Mouse (Mus musculus): ENCODE measurements around the gene Ndufa8. TPM values are rescaled to one million over a fixed set of nuclear protein-coding genes. Genes with fewer than 3 reads are reported as not detected.

Gene Ndufa8
- polyA plus RNA-seq, 1 experiment from 2014 or later = 259 TPM

GRCm38 (mm10) chr2:36085041-36085440 is 35.8 kb upstream of the Ndufa8 start:
- WGBS = 89% methylated on average over 1 of the region's 1 CpGs

GRCm38 (mm10) chr2:36082802-36083580 is 33.8 kb upstream of the Ndufa8 start:
- Histone ChIP-seq H3K27ac (ENCODE audit: low read length) (no peak overlapping the region), H3K27me3 (ENCODE audit: control insufficient read depth, insufficient read depth, low read length) (peaks cover 8% of the 10 kb centered on the region), H3K9ac (ENCODE audit: low read length) (no peak overlapping the region), H3K36me3 (ENCODE audit: control insufficient read depth, insufficient read depth, low read length) (no peaks in the 10 kb centered on the region), H3K4me3 (replicated peaks; ENCODE audit: low read length) (no peak overlapping the region), H3K4me2 (ENCODE audit: low read depth, low read length) (no peak overlapping the region), H3K9me3 (replicated peaks; ENCODE audit: control insufficient read depth, low read length) (no peaks in the 10 kb centered on the region), H3K4me1 (ENCODE audit: control insufficient read depth, insufficient read depth, low read length) (no peaks in the 10 kb centered on the region)
- WGBS = 80% methylated on average over 9 of the region's 9 CpGs
- no peak for ATAC-seq (ENCODE audit: insufficient read depth, low FRiP score)

More at GRCm38 (mm10) chr2:36085041-36085440, 35.8 kb upstream of the Ndufa8 start:
- Histone ChIP-seq H3K4me3 (replicated peaks; ENCODE audit: low read length) (no peak overlapping the region), H3K9me3 (replicated peaks; ENCODE audit: control insufficient read depth, low read length) (no peaks in the 10 kb centered on the region), H3K4me2 (ENCODE audit: low read depth, low read length) (no peak overlapping the region), H3K27me3 (ENCODE audit: control insufficient read depth, insufficient read depth, low read length) (peaks cover 24% of the 10 kb centered on the region), H3K36me3 (ENCODE audit: control insufficient read depth, insufficient read depth, low read length) (no peaks in the 10 kb centered on the region), H3K27ac (ENCODE audit: low read length) (no peak overlapping the region), H3K4me1 (ENCODE audit: control insufficient read depth, insufficient read depth, low read length) (no peaks in the 10 kb centered on the region), H3K9ac (ENCODE audit: low read length) (no peak overlapping the region)
- no peak for ATAC-seq (ENCODE audit: insufficient read depth, low FRiP score)

GRCm38 (mm10) chr2:36081446-36081845 is 32.2 kb upstream of the Ndufa8 start:
- Histone ChIP-seq H3K9me3 (replicated peaks; ENCODE audit: control insufficient read depth, low read length) (no peaks in the 10 kb centered on the region), H3K9ac (ENCODE audit: low read length) (no peak overlapping the region), H3K27me3 (ENCODE audit: control insufficient read depth, insufficient read depth, low read length) (no peaks in the 10 kb centered on the region), H3K36me3 (ENCODE audit: control insufficient read depth, insufficient read depth, low read length) (no peaks in the 10 kb centered on the region), H3K4me1 (ENCODE audit: control insufficient read depth, insufficient read depth, low read length) (peaks cover 7% of the 10 kb centered on the region), H3K27ac (ENCODE audit: low read length) (no peak overlapping the region), H3K4me3 (replicated peaks; ENCODE audit: low read length) (no peak overlapping the region), H3K4me2 (ENCODE audit: low read depth, low read length) (no peak overlapping the region)
- ATAC-seq (ENCODE audit: insufficient read depth, low FRiP score) = peak; percentile 62; the same call in 1 of the 2 replicates
- WGBS = 12% methylated on average over 9 of the region's 9 CpGs

GRCm38 (mm10) chr2:36077160-36077761 is 28.1 kb upstream of the Ndufa8 start:
- H3K4me3 ChIP-seq (replicated peaks; ENCODE audit: low read length) = no peak overlapping the region
- H3K36me3 ChIP-seq (ENCODE audit: control insufficient read depth, insufficient read depth, low read length) = no peaks in the 10 kb centered on the region
- H3K9me3 ChIP-seq (replicated peaks; ENCODE audit: control insufficient read depth, low read length) = no peaks in the 10 kb centered on the region
- no peaks in the 10 kb centered on the region for H3K27me3 ChIP-seq (ENCODE audit: control insufficient read depth, insufficient read depth, low read length)
- no peak overlapping the region for H3K9ac ChIP-seq (ENCODE audit: low read length)
- no peak for ATAC-seq (ENCODE audit: insufficient read depth, low FRiP score)
- H3K4me2 ChIP-seq (ENCODE audit: low read depth, low read length) = 0 out of 2 replicates have a peak overlapping the region, but pooled peaks have one; percentile 5
- no peak overlapping the region for H3K27ac ChIP-seq (ENCODE audit: low read length)
- 13% methylated on average over 11 of the region's 11 CpGs for WGBS
- H3K4me1 ChIP-seq (ENCODE audit: control insufficient read depth, insufficient read depth, low read length) = peaks cover 7% of the 10 kb centered on the region

- H3K4me3 ChIP-seq (replicated peaks; ENCODE audit: low read length) = no peak overlapping the region
- no peak overlapping the region for H3K9ac ChIP-seq (ENCODE audit: low read length)
Measured at GRCm38 (mm10) chr2:36075210-36075609, 26.0 kb upstream of the Ndufa8 start.

GRCm38 (mm10) chr2:36073781-36074180 is 24.6 kb upstream of the Ndufa8 start:
- no peaks in the 10 kb centered on the region for H3K36me3 ChIP-seq (ENCODE audit: control insufficient read depth, insufficient read depth, low read length)
- H3K4me1 ChIP-seq (ENCODE audit: control insufficient read depth, insufficient read depth, low read length) = peaks cover 7% of the 10 kb centered on the region
- no peak overlapping the region for H3K4me2 ChIP-seq (ENCODE audit: low read depth, low read length)
- 66% methylated on average over 3 of the region's 3 CpGs for WGBS
- H3K4me3 ChIP-seq (replicated peaks; ENCODE audit: low read length) = no peak overlapping the region
- no peak overlapping the region for H3K27ac ChIP-seq (ENCODE audit: low read length)
- no peaks in the 10 kb centered on the region for H3K27me3 ChIP-seq (ENCODE audit: control insufficient read depth, insufficient read depth, low read length)
- no peak overlapping the region for H3K9ac ChIP-seq (ENCODE audit: low read length)
- ATAC-seq (ENCODE audit: insufficient read depth, low FRiP score) = no peak
- no peaks in the 10 kb centered on the region for H3K9me3 ChIP-seq (replicated peaks; ENCODE audit: control insufficient read depth, low read length)

More at GRCm38 (mm10) chr2:36075210-36075609, 26.0 kb upstream of the Ndufa8 start:
- Histone ChIP-seq H3K27me3 (ENCODE audit: control insufficient read depth, insufficient read depth, low read length) (no peaks in the 10 kb centered on the region), H3K36me3 (ENCODE audit: control insufficient read depth, insufficient read depth, low read length) (no peaks in the 10 kb centered on the region), H3K27ac (ENCODE audit: low read length) (no peak overlapping the region), H3K4me2 (ENCODE audit: low read depth, low read length) (no peak overlapping the region), H3K4me1 (ENCODE audit: control insufficient read depth, insufficient read depth, low read length) (peaks cover 7% of the 10 kb centered on the region), H3K9me3 (replicated peaks; ENCODE audit: control insufficient read depth, low read length) (no peaks in the 10 kb centered on the region)
- ATAC-seq (ENCODE audit: insufficient read depth, low FRiP score) = no peak
- WGBS = 85% methylated on average over 5 of the region's 5 CpGs

- no peak for ATAC-seq (ENCODE audit: insufficient read depth, low FRiP score)
- Histone ChIP-seq H3K9ac (ENCODE audit: low read length) (no peak overlapping the region), H3K4me3 (replicated peaks; ENCODE audit: low read length) (no peak overlapping the region), H3K27ac (ENCODE audit: low read length) (no peak overlapping the region), H3K4me1 (ENCODE audit: control insufficient read depth, insufficient read depth, low read length) (no peaks in the 10 kb centered on the region), H3K4me2 (ENCODE audit: low read depth, low read length) (no peak overlapping the region), H3K9me3 (replicated peaks; ENCODE audit: control insufficient read depth, low read length) (no peaks in the 10 kb centered on the region), H3K36me3 (ENCODE audit: control insufficient read depth, insufficient read depth, low read length) (no peaks in the 10 kb centered on the region), H3K27me3 (ENCODE audit: control insufficient read depth, insufficient read depth, low read length) (no peaks in the 10 kb centered on the region)
- WGBS = 68% methylated on average over 8 of the region's 8 CpGs
Measured at GRCm38 (mm10) chr2:36071660-36072305, 22.6 kb upstream of the Ndufa8 start.

- Histone ChIP-seq H3K4me1 (ENCODE audit: control insufficient read depth, insufficient read depth, low read length) (no peaks in the 10 kb centered on the region), H3K4me3 (replicated peaks; ENCODE audit: low read length) (no peak overlapping the region), H3K27me3 (ENCODE audit: control insufficient read depth, insufficient read depth, low read length) (no peaks in the 10 kb centered on the region), H3K9ac (ENCODE audit: low read length) (no peak overlapping the region), H3K36me3 (ENCODE audit: control insufficient read depth, insufficient read depth, low read length) (no peaks in the 10 kb centered on the region), H3K9me3 (replicated peaks; ENCODE audit: control insufficient read depth, low read length) (no peaks in the 10 kb centered on the region), H3K4me2 (ENCODE audit: low read depth, low read length) (no peak overlapping the region), H3K27ac (ENCODE audit: low read length) (no peak overlapping the region)
- no peak for ATAC-seq (ENCODE audit: insufficient read depth, low FRiP score)
- WGBS = 52% methylated on average over 9 of the region's 9 CpGs
Measured at GRCm38 (mm10) chr2:36067132-36067531, 17.9 kb upstream of the Ndufa8 start.

- WGBS = 59% methylated on average over 5 of the region's 5 CpGs
- Histone ChIP-seq H3K27ac (ENCODE audit: low read length) (no peak overlapping the region), H3K4me2 (ENCODE audit: low read depth, low read length) (no peak overlapping the region), H3K36me3 (ENCODE audit: control insufficient read depth, insufficient read depth, low read length) (no peaks in the 10 kb centered on the region), H3K9ac (ENCODE audit: low read length) (no peak overlapping the region), H3K9me3 (replicated peaks; ENCODE audit: control insufficient read depth, low read length) (no peaks in the 10 kb centered on the region), H3K4me3 (replicated peaks; ENCODE audit: low read length) (no peak overlapping the region), H3K4me1 (ENCODE audit: control insufficient read depth, insufficient read depth, low read length) (no peaks in the 10 kb centered on the region), H3K27me3 (ENCODE audit: control insufficient read depth, insufficient read depth, low read length) (0 out of 2 replicates have a peak, but pooled peaks cover 2% of the 10 kb centered on the region)
- ATAC-seq (ENCODE audit: insufficient read depth, low FRiP score) = no peak
Measured at GRCm38 (mm10) chr2:36061409-36061808, 12.2 kb upstream of the Ndufa8 start.
